Mouse (Mus musculus): ENCODE measurements around the gene Tmc5.

- no peak for TF ChIP-seq POLR2A (IDR thresholded peaks at IDR 0.05; ENCODE audit: borderline replicate concordance, low read depth, low read length)
- TF ChIP-seq CTCF (IDR thresholded peaks at IDR 0.05; ENCODE audit: low read depth, low read length): no peak
Observed at GRCm38 (mm10) chr7:118569121-118569543, 28.0 kb upstream of the Tmc5 start.
